ENCODE assay signal across 15 mouse cellular contexts in the genomic region with DNA sequence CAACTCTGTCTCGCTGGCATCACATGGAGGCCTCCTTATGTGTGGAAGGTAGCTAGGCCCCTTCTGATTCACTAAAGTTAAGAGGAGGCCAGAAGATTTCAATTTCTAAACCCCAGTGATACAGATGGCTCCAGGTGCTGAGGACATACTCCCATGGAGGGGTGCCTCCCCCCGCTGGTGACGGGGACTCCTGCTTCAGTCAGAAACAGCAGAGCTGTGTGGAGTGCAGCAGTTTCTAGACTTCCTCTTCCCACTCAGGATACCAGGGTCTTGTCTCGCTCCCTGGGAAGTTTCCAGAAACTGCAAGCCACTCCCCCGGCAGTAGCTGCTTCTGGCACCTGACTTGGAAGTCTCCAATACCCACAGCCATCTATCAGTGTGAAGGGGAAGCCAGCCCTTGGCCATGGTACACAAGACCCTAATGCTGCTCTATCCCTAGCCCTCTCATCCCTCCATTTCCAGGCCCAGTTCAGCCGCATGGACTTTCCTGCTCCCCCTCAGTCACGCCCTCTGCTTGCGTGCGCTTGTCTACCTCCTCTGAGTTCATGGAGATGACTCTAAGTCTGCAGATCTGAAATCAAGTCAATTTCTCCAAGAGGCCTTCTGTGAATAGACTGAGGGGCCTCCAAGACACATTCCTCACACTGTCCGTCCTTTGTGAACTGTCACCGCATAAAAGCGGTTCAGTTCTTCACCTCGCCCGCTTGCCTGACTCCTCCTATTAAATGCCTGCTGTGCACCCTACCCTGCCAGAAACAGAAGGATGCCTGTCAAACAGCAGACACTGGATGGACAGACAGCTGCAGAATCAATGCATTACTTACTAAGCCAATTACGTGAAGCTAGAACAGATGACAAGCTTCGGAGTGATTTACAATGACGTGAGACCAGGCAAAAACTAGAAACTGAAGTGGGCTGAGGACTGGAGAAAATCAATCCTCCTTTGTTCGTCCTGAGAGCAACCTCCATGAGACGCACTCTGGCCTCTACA.
DNase-seq lines count a peak whose midpoint lies in the region; ATAC-seq and TF ChIP-seq lines count a peak whose summit lies in the region.
"Had no signal": no experiment of that assay in that cellular context is flagged by ENCODE, and none has a peak within 500 bp of the region (broad histone marks: within the 10 kb centered on the region; RNA-seq: fewer than 3 reads in every experiment).

No protein-coding gene starts in this region.

- no peaks in the 10 kb centered on the region for H3K27me3 ChIP-seq in heart, embryonic 16.5 days (ENCODE audit: control insufficient read depth, insufficient read depth, low read length)
- no peaks in the 10 kb centered on the region for H3K27me3 ChIP-seq in lung, postnatal 0 days (replicated peaks; ENCODE audit: insufficient read depth, low read length)
- no peaks in the 10 kb centered on the region for H3K27me3 ChIP-seq in midbrain, embryonic 14.5 days (ENCODE audit: control insufficient read depth, insufficient read depth, low read length)
- H3K27me3 ChIP-seq: liver, embryonic 15.5 days; megakaryocyte, embryonic 14.5 days; neural tube, embryonic 13.5 days had no signal

- intact Hi-C loops in left cerebral cortex, adult 2 months (cut with DNase I), result no loop called here

- H3K9ac ChIP-seq in heart, embryonic 16.5 days (ENCODE audit: low read length), result no peak overlapping the region
- H3K9ac ChIP-seq in lung, postnatal 0 days (replicated peaks; ENCODE audit: low read depth), result no peak overlapping the region
- no peak overlapping the region for H3K9ac ChIP-seq in midbrain, embryonic 14.5 days (replicated peaks; ENCODE audit: low read length)
- H3K9ac ChIP-seq: liver, embryonic 15.5 days; neural tube, embryonic 13.5 days had no signal

- no peaks in the 10 kb centered on the region for H3K36me3 ChIP-seq in heart, embryonic 16.5 days (ENCODE audit: control insufficient read depth, insufficient read depth)
- H3K36me3 ChIP-seq in lung, postnatal 0 days (ENCODE audit: insufficient read depth, low read length), result no peaks in the 10 kb centered on the region
- no peaks in the 10 kb centered on the region for H3K36me3 ChIP-seq in midbrain, embryonic 14.5 days (ENCODE audit: control insufficient read depth, insufficient read depth, low read length)
- H3K36me3 ChIP-seq: liver, embryonic 15.5 days; neural tube, embryonic 13.5 days had no signal

- peaks cover 4% of the 10 kb centered on the region for H3K4me1 ChIP-seq in heart, embryonic 16.5 days (ENCODE audit: control insufficient read depth, insufficient read depth, low read length)
- no peaks in the 10 kb centered on the region for H3K4me1 ChIP-seq in lung, postnatal 0 days (ENCODE audit: insufficient read depth, low read depth, low read length)
- peaks cover 14% of the 10 kb centered on the region; the same call in 1 of the 2 replicates for H3K4me1 ChIP-seq in midbrain, embryonic 14.5 days (ENCODE audit: control insufficient read depth, insufficient read depth, low read length)
- H3K4me1 ChIP-seq: liver, embryonic 15.5 days had no signal

- no peak for TF ChIP-seq EP300 in lung, postnatal 0 days (IDR thresholded peaks at IDR 0.05)

- H3K4me2 ChIP-seq in heart, embryonic 16.5 days (ENCODE audit: low read depth, low read length), result no peak overlapping the region
- H3K4me2 ChIP-seq in lung, postnatal 0 days (replicated peaks; ENCODE audit: low read depth, low read length), result no peak overlapping the region
- 0 out of 2 replicates have a peak overlapping the region, but pooled peaks have one; percentile 15 for H3K4me2 ChIP-seq in midbrain, embryonic 14.5 days (ENCODE audit: low read length)
- H3K4me2 ChIP-seq: liver, embryonic 15.5 days; neural tube, embryonic 13.5 days had no signal

- no peak overlapping the region for H3K4me3 ChIP-seq in heart, embryonic 16.5 days (ENCODE audit: low read length)
- no peak overlapping the region for H3K4me3 ChIP-seq in lung, postnatal 0 days (ENCODE audit: low read depth, low read length)
- no peak overlapping the region for H3K4me3 ChIP-seq in midbrain, embryonic 14.5 days (replicated peaks; ENCODE audit: low read depth, low read length)
- no peak overlapping the region for H3K4me3 ChIP-seq in left cerebral cortex, adult 2 months
- H3K4me3 ChIP-seq: liver, embryonic 15.5 days; megakaryocyte, embryonic 14.5 days; neural tube, embryonic 13.5 days had no signal

- TF ChIP-seq CTCF in lung, postnatal 0 days (IDR thresholded peaks at IDR 0.05), result 0 out of 2 replicates have a peak, but pooled peaks have one; percentile 2
- no peak for TF ChIP-seq CTCF in left cerebral cortex, adult 2 months (IDR thresholded peaks at IDR 0.05)

- H3K9me3 ChIP-seq in heart, embryonic 16.5 days (replicated peaks; ENCODE audit: control insufficient read depth, low read length), result no peaks in the 10 kb centered on the region
- no peaks in the 10 kb centered on the region for H3K9me3 ChIP-seq in lung, postnatal 0 days (ENCODE audit: low read length)
- no peaks in the 10 kb centered on the region for H3K9me3 ChIP-seq in midbrain, embryonic 14.5 days (ENCODE audit: control insufficient read depth, low read length)
- H3K9me3 ChIP-seq: liver, embryonic 15.5 days; megakaryocyte, embryonic 14.5 days; neural tube, embryonic 13.5 days had no signal

- no peak for DNase-seq in heart, adult 18-20 months
- no peak for DNase-seq in lung, postnatal 0 days (ENCODE audit: low spot score)
- DNase-seq in lung, postnatal 14 days, result no peak
- peak; percentile 18 for DNase-seq in midbrain, embryonic 14.5 days
- DNase-seq in left cerebral cortex, adult 18-20 months (ENCODE audit: low spot score in 2 of 2), result no peak
- DNase-seq in left cerebral cortex, adult 2 months (ENCODE audit: extremely low spot score in 1 of 2, low spot score in 2 of 2), result no peak
- DNase-seq: adrenal gland, adult 8-10 months; embryo, embryonic 11 days; kidney, postnatal 4 days had no signal

- 0 out of 2 replicates have a peak, but pooled peaks have one; percentile 14 for ATAC-seq in heart, embryonic 16.5 days (replicated peaks; ENCODE audit: extremely low read depth, insufficient read depth, low FRiP score)
- no peak for ATAC-seq in lung, postnatal 0 days
- peak; percentile 46 for ATAC-seq in common myeloid progenitor, adult 5-6 weeks (replicated peaks; ENCODE audit: low read depth, poor library complexity, severe bottlenecking)
- ATAC-seq in midbrain, embryonic 14.5 days (ENCODE audit: low FRiP score, low TSS enrichment), result no peak
- ATAC-seq: CD4-positive, CD25-positive, alpha-beta regulatory T cell, adult 4 months had no signal

- H3K27ac ChIP-seq in heart, embryonic 16.5 days (ENCODE audit: low read length), result no peak overlapping the region
- H3K27ac ChIP-seq in lung, postnatal 0 days (ENCODE audit: low read length), result no peak overlapping the region
- peak overlapping the region; percentile 20 for H3K27ac ChIP-seq in midbrain, embryonic 14.5 days (replicated peaks; ENCODE audit: low read depth, low read length)
- H3K27ac ChIP-seq in left cerebral cortex, adult 2 months, result no peak overlapping the region
- H3K27ac ChIP-seq: liver, embryonic 15.5 days; neural tube, embryonic 13.5 days had no signal

- WGBS in heart, embryonic 16.5 days, result 77% methylated on average over 19 of the region's 19 CpGs
- WGBS in lung, postnatal 0 days, result 80% methylated on average over 19 of the region's 19 CpGs
- 33% methylated on average over 19 of the region's 19 CpGs for WGBS in midbrain, embryonic 14.5 days

Comparison
In these comparisons a context has a peak if more than half of its experiments do, and no peak if none do; other contexts are left out.
1. ATAC-seq: peak in heart, embryonic 16.5 days (single experiment) and common myeloid progenitor, adult 5-6 weeks (single experiment); none in lung, postnatal 0 days (single experiment) and midbrain, embryonic 14.5 days (single experiment).